Mouse (Mus musculus) intestine, embryonic 14.5 days (tissue): Measurements from ENCODE around the gene Susd4. TPM values are rescaled to one million over a fixed set of nuclear protein-coding genes. Genes with fewer than 3 reads are reported as not detected.
A peak's percentile ranks its signal among the peaks of the same experiment; 100 is the strongest.

Source experiments
- ATAC-seq: fragments of 200-750 bp; cut with Nextera tagmentation; replicated peaks from 2 replicates; pipeline ENCODE4 v1.8.0; 2017; ENCODE audit warnings: low read depth, moderate number of reproducible peaks, moderate TSS enrichment, moderate library complexity; ENCODE audit not compliant: low FRiP score, low TSS enrichment
- DNase-seq: peaks from one replicate; pipeline ENCODE4 v3.0.0-alpha.2; 2018; ENCODE audit warnings: low spot score
- H3K27ac ChIP-seq: fragments of 300-500 bp; sonication (generic); 2 replicates; pipeline ENCODE4 v1.5.1; 2014; ENCODE audit warnings: low read depth, mild to moderate bottlenecking, control low read depth
- H3K27me3 ChIP-seq: fragments of 300-500 bp; sonication (generic); replicated peaks from 2 replicates; pipeline ENCODE4 v1.6.1; 2014; ENCODE audit warnings: low read length, control low read depth; ENCODE audit not compliant: control insufficient read depth, insufficient read depth
- H3K36me3 ChIP-seq: fragments of 300-500 bp; sonication (generic); 2 replicates; pipeline ENCODE4 v1.6.1; 2014; ENCODE audit warnings: low read length, control low read depth; ENCODE audit not compliant: control insufficient read depth, insufficient read depth
- H3K4me1 ChIP-seq: fragments of 300-500 bp; sonication (generic); replicated peaks from 2 replicates; pipeline ENCODE4 v1.6.1; 2014; ENCODE audit warnings: low read length, control low read depth, mixed read lengths; ENCODE audit not compliant: control insufficient read depth, insufficient read depth
- H3K4me2 ChIP-seq: fragments of 300-500 bp; sonication (generic); 2 replicates; pipeline ENCODE4 v1.6.1; 2014; ENCODE audit warnings: low read length
- H3K4me3 ChIP-seq: fragments of 300-500 bp; sonication (generic); 2 replicates; pipeline ENCODE4 v1.5.1; 2014; ENCODE audit warnings: low read depth, low read length, control low read depth, mixed read lengths
- H3K9ac ChIP-seq: fragments of 300-500 bp; sonication (generic); 2 replicates; pipeline ENCODE4 v1.6.1; 2014; ENCODE audit warnings: mild to moderate bottlenecking, low read length
- H3K9me3 ChIP-seq: fragments of 300-500 bp; sonication (generic); 2 replicates; pipeline ENCODE4 v1.6.1; 2016; ENCODE audit warnings: low read length, control low read depth; ENCODE audit not compliant: control insufficient read depth
- WGBS: fragments of 180-500 bp; shearing (Covaris S2); extraction: QIAGEN DNeasy Blood & Tissue Kit; methylation state at CpG from one replicate; pipeline ENCODE4 v1.1.7; 2014; 5-methylcytosine and 5-hydroxymethylcytosine counted together
- polyA plus RNA-seq: library from polyadenylated mRNA; unstranded; fragments of >200 nt; fragmentation: Nextera tagmentation; extraction: Ambion mirVana; gene quantifications from 2 replicates; pipeline ENCODE4 v1.2.1, GENCODE M21; 2014

The Susd4 gene
- polyA plus RNA-seq, 1 experiment from 2014 or later, result 24.5 TPM

DNA sequence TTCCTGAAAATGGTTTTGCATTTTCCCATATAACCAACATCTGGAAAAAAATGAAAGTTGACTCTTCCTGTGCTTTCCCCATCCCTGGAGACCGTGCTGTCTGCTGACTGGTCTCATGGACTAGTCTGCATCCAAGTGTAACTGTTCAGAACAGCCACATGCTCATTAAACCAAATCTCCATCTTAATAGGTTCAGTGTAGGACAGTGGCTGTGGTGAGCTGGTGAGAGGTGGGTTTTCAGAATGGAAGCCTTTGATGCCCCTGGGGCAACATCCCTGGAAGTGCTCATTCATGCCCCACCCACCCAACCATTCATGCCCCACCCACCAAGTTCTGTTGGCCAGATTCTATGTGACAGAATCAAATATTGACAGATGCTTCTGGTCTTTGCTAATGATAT lies 86.4 kb downstream of the Susd4 start:
- Histone ChIP-seq H3K9me3 (no peaks in the 10 kb centered on the region), H3K9ac (no peak overlapping the region), H3K27me3 (no peaks in the 10 kb centered on the region), H3K27ac (no peak overlapping the region), H3K36me3 (no peaks in the 10 kb centered on the region), H3K4me3 (no peak overlapping the region), H3K4me1 (peaks cover 4% of the 10 kb centered on the region), H3K4me2 (no peak overlapping the region)
- WGBS, result 74% methylated on average over 1 of the region's 1 CpGs
- DNase-seq (no peak), ATAC-seq (no peak)

DNA sequence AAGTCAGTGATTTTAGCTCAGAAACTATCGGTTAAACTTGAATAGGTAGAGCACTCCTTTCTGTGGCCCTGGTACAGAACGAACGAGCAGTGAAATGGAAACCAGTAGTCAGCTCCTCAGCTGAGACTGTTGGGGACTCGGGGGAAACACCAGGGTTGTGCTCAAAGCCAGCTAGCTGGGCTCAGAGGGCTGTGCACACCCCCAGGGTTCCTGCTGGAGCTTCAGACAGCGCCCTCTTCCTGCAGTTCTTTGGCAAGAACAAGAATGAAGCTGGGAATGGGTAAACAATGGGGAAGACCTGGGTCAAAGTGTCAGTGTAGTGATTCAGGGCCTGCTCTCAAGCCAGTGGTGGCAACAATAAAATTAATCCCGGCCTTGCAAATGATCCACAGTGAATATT lies 88.5 kb downstream of the Susd4 start:
- 50% methylated on average over 6 of the region's 6 CpGs for WGBS
- no peak for ATAC-seq

DNA sequence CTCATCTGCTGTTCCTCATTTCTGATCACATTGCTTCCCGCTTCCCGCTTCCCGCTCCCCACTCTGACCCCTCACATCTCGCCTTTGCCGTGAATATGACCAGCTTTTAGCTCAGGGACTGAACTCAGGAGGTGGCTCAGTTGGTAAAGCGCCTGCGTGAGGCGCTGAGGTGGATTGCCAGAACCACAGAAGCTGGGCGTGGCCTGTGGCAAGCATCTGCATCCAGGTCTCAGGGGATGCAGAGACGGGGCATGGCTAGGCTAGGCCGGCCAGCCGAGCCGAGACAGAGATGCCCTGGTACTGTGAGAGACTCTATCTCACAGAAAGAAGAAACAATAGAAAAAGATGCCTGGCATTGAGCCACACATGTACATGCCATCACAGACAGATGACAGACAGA lies 93.0 kb downstream of the Susd4 start:
- WGBS, result 74% methylated on average over 13 of the region's 13 CpGs
- Histone ChIP-seq H3K4me3 (no peak overlapping the region), H3K4me2 (no peak overlapping the region), H3K4me1 (peaks cover 4% of the 10 kb centered on the region), H3K36me3 (no peaks in the 10 kb centered on the region), H3K27ac (no peak overlapping the region), H3K9me3 (no peaks in the 10 kb centered on the region), H3K27me3 (no peaks in the 10 kb centered on the region), H3K9ac (no peak overlapping the region)
- no peak for ATAC-seq
- no peak for DNase-seq

More for the DNA sequence above, 88.5 kb downstream of the Susd4 start:
- no peak overlapping the region for H3K4me2 ChIP-seq
- peaks cover 4% of the 10 kb centered on the region for H3K4me1 ChIP-seq
- H3K27me3 ChIP-seq, result no peaks in the 10 kb centered on the region
- H3K36me3 ChIP-seq, result no peaks in the 10 kb centered on the region
- H3K27ac ChIP-seq, result no peak overlapping the region
- H3K9me3 ChIP-seq, result no peaks in the 10 kb centered on the region
- DNase-seq, result no peak
- H3K4me3 ChIP-seq, result no peak overlapping the region
- no peak overlapping the region for H3K9ac ChIP-seq

DNA sequence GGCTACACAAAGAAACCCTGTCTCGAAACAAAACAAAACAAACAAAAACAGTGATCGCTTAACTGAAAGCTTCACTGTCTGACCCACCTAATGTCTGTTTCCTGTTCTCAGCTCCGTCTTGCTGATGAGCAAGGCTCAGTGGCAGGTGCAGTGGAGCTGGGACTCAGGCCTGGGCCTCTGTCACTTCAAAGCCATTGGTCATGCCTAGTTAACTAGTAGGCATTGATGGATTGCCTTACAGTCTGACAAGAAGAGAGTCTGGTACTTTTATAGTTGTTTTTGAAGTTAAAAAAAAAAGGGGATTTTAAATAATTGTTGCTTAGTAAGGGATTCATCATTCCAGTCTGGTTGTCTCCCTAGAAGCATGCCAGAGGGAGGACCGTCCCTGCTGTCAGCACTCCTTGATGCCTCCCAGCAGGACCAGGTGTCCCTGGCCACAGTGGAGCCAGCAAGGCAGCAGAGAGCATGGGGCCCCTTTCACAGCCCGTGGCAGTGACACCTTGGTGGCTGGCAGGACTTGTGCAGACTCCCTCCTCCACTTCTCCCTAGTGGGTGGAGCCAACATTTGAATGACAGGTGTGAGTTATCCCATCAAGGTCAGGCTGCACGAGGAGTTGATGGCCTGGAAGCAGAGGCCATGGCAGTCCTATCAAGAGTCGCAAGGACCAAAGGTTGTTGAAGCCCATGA lies 98.2 kb downstream of the Susd4 start:
- Histone ChIP-seq H3K4me2 (no peak overlapping the region), H3K9ac (no peak overlapping the region), H3K9me3 (no peaks in the 10 kb centered on the region), H3K4me1 (no peaks in the 10 kb centered on the region), H3K36me3 (no peaks in the 10 kb centered on the region), H3K4me3 (no peak overlapping the region), H3K27me3 (no peaks in the 10 kb centered on the region), H3K27ac (no peak overlapping the region)
- whole genome bisulfite sequencing, result 40% methylated on average over 7 of the region's 7 CpGs
- no peak for DNase-seq
- no peak for ATAC-seq

DNA sequence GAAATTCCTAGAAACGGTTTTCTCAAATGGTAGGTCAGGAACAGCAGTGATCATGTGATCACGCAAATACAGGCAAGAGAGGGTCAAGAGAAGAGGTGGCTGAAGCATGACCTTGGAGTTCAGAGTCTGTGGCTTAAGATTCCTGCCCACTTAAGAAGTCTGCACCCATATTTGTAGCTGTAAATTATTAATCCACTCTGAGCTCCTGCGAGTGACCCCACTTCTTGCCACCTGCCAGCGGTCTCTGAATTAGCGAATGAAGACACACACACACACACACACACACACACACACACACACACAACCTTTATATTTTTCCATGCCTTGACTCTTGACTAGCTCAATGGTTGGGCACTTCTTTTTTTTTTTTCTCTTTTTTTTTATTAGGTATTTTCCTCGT lies 99.7 kb downstream of the Susd4 start:
- WGBS, result 68% methylated on average over 6 of the region's 6 CpGs
- no peak overlapping the region for H3K9ac ChIP-seq
- DNase-seq (no peak), ATAC-seq (no peak)
- H3K4me2 ChIP-seq, result no peak overlapping the region
- H3K4me3 ChIP-seq, result no peak overlapping the region
- H3K27ac ChIP-seq, result no peak overlapping the region
- H3K4me1 ChIP-seq, result no peaks in the 10 kb centered on the region
- H3K27me3 ChIP-seq, result no peaks in the 10 kb centered on the region
- H3K9me3 ChIP-seq, result no peaks in the 10 kb centered on the region
- H3K36me3 ChIP-seq, result no peaks in the 10 kb centered on the region

DNA sequence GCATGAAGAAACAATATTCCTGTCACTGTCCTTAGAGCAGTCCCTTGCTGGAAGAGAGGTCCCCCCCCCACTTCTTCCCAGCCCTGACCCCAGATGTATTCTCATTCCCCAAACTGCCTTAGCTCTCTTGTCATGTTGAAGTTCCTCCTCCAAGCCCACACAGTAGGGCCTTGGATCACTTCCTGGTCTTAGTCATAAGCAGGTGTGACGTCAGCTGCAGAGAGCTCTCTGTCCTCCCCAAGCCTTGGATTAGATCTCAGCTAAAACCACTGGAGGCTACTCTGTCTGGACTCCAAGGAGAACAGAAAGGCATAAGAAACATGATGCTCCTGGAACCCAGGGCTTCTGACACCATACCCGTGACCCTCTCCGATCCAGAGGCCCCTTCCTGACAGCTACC lies 104.2 kb downstream of the Susd4 start:
- H3K4me1 ChIP-seq, result peaks cover 4% of the 10 kb centered on the region; the same call in 1 of the 2 replicates
- H3K4me2 ChIP-seq, result no peak overlapping the region
- H3K27ac ChIP-seq, result no peak overlapping the region
- H3K4me3 ChIP-seq, result no peak overlapping the region
- H3K9ac ChIP-seq, result no peak overlapping the region
- H3K9me3 ChIP-seq, result peaks cover 5% of the 10 kb centered on the region; the same call in 1 of the 2 replicates
- no peak for DNase-seq
- no peaks in the 10 kb centered on the region for H3K36me3 ChIP-seq
- ATAC-seq, result no peak
- 93% methylated on average over 3 of the region's 3 CpGs for WGBS
- no peaks in the 10 kb centered on the region for H3K27me3 ChIP-seq

DNA sequence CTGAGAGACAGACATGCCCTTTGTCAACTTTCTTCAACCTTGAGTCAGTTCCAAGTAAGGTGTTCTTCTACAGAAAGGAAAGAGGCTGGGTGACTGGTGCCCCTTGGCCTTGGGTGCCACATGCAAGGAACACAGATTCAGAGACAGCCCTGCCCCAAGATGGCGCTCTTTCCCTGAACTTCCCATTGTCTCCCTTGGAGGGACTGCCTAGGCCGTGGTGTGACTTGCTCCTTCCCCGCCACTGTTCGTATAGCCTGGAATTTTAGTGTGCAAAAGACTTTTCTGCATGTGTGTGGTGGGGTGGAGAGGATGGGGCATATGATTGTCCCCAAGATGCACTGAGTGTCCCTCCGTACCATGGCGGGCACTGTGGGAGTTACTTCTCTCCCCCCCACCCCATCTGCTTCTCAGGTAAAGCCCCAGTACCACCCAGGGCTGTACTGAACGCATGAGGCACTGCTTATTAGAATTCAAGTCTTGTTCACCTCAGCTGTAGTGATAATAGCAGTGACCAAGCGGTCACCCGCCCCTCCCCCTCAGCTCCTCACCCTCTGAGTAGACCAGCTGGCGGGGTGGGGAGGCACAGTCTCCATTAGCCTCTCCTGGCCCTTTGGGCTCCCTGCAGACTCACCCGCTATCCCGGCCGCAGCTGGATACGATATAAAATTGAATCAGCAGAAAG lies 104.9 kb downstream of the Susd4 start:
- H3K9me3 ChIP-seq, result peaks cover 5% of the 10 kb centered on the region; the same call in 1 of the 2 replicates
- no peak overlapping the region for H3K4me2 ChIP-seq
- no peak overlapping the region for H3K4me3 ChIP-seq
- no peak overlapping the region for H3K9ac ChIP-seq
- H3K36me3 ChIP-seq, result no peaks in the 10 kb centered on the region
- DNase-seq (no peak), ATAC-seq (no peak)
- peak overlapping the region; percentile 23; the same call in 1 of the 2 replicates for H3K27ac ChIP-seq
- peaks cover 4% of the 10 kb centered on the region; the same call in 1 of the 2 replicates for H3K4me1 ChIP-seq
- WGBS, result 69% methylated on average over 14 of the region's 14 CpGs
- no peaks in the 10 kb centered on the region for H3K27me3 ChIP-seq

DNA sequence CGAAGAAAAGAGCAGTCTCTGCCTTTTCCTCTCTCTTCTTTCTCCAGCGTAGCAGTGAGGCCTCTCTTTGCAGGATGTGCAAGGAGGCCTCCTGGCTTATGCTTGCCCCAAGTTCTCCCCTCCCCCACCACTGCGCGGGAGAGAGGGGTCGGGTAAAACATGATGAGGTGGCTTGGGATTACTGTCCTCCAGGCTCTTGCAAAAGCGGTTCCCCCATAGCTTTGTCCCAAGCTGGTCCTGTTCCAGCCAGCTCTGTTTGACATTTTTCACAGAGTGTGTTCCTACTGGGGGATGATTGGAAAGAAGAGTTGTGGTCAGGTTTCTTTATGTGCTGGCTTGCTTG lies 105.4 kb downstream of the Susd4 start:
- WGBS, result 49% methylated on average over 6 of the region's 6 CpGs
- Histone ChIP-seq H3K4me1 (peaks cover 4% of the 10 kb centered on the region; the same call in 1 of the 2 replicates), H3K36me3 (no peaks in the 10 kb centered on the region), H3K9me3 (peaks cover 5% of the 10 kb centered on the region; the same call in 1 of the 2 replicates), H3K9ac (no peak overlapping the region), H3K27me3 (no peaks in the 10 kb centered on the region), H3K4me3 (no peak overlapping the region), H3K4me2 (no peak overlapping the region), H3K27ac (peak overlapping the region; percentile 23; the same call in 1 of the 2 replicates)
- no peak for DNase-seq
- ATAC-seq, result no peak

DNA sequence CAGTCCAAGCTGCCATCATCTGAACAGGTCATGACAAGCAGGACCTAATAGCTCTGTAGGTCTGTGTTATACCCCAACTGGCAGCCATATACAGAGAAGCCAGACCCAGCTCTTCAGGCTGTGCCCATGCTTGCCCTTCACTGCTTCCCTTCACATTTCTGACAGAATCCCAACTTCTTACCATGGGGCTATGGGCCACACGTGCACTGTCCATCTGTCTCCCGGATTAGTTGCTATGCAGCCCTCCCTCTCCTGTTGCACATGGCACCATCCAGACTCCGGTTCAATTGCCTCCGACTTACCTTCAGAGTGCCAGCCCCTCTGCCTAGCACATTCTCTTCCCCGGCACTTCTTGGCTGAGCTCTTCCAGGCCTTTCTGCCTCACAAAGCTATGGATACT lies 114.5 kb downstream of the Susd4 start:
- no peak overlapping the region for H3K4me3 ChIP-seq
- no peaks in the 10 kb centered on the region for H3K36me3 ChIP-seq
- H3K27ac ChIP-seq, result no peak overlapping the region
- H3K4me1 ChIP-seq, result no peaks in the 10 kb centered on the region
- DNase-seq (no peak), ATAC-seq (no peak)
- H3K4me2 ChIP-seq, result no peak overlapping the region
- H3K9ac ChIP-seq, result no peak overlapping the region
- no peaks in the 10 kb centered on the region for H3K27me3 ChIP-seq
- WGBS, result 94% methylated on average over 5 of the region's 5 CpGs
- no peaks in the 10 kb centered on the region; the same call in 1 of the 2 replicates for H3K9me3 ChIP-seq
